Mouse (Mus musculus) retina, embryonic 14.5 days (tissue): ENCODE data around the gene Kif24.

ENCODE experiments used
- DNase-seq: peaks from one replicate; pipeline ENCODE4 v3.0.0-alpha.2; 2015; ENCODE audit warnings: low spot score

Kif24 gene

DNA sequence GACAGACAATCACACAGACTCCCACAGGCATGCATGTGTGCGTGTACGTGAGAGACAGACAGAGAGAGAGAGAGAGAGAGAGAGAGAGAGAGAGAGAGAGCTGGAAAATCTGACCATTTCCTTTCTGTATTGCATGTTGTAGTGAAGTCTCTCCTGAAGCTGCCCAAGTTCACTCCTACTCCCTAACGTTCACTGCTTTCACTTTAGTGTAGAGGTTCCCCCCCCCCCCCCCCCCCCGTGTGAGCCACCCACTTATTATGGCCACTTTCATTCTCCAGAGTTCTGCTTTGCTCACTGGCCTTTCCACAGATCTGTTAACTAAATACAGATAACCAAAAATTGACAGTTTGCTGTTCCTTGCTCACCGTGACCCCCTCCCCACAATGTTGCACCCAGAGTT, 116.8 kb downstream of the Kif24 start:
- no peak for DNase-seq

DNA sequence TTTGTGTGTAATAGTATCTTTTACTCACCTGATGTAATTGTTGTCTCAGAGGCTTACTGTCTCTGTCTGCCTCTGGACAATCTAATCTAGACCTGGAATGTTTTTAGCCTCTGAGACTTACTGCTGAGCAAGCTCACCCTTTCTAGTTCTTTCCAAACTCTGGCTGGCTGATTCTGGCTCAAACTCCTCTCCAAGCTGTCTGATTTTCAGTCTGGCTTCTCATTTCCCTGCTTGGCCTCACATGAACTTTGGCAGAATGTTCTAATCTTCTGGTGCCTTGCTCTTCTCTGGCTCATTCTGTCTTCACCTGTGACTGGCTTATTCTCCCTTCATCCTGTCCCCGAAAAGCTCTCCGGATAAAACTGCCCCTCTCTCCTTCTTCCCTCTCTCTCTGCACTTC, 118.7 kb downstream of the Kif24 start:
- no peak for DNase-seq

DNA sequence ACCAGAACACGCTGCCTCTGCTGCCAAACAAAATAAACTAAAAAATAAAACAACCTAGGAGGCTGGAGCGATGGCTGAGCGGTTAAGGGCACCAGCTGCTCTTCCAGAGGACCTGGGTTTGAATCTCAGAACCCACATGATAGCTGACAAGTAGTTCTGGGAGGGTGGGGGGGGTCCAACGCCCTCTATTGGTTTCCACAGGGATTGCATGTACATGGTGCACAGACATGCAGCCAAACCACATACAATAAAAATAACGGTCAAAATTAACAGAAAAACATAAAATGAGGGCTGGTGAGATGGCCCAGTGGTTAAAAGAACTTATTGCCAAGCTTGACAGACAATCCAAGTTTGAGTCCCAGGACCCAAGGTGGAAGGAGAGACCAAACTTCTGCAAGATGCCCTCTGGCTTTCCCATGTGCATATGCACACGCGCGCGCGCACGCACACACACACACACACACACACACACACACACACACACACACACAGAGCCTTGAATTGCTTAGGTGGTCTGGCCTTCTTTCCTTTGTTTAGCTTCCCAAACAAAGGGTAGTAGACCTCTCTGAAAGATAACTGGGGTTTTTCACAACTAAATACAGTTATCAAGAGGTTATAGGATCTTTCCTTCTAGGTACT, 123.7 kb downstream of the Kif24 start:
- DNase-seq, result no peak
